Mouse (Mus musculus): ENCODE data around the gene 2310057M21Rik.

GRCm38 (mm10) chr7:131331688-131332087, 30.9 kb downstream of the 2310057M21Rik start:
- TF ChIP-seq CTCF (IDR thresholded peaks at IDR 0.05; ENCODE audit: borderline replicate concordance, control insufficient read depth, extremely low read depth, insufficient read depth, low read length, poor library complexity) (no peak), POLR2A (IDR thresholded peaks at IDR 0.05; ENCODE audit: control insufficient read depth, extremely low read depth, insufficient read depth, low read length, poor library complexity) (no peak)
